Mouse (Mus musculus) liver, adult 2 months (tissue): ENCODE measurements at regions not wholly inside any gene's neighbourhood (a gene's known extent, or its start where the extent isn't known, plus 50 kb on each side); places are given as distances from the start of the nearest gene placed in this dataset.

ENCODE experiments used
- CTCF ChIP-seq: fragments of 200-500 bp; IDR thresholded peaks from 2 replicates; pipeline ENCODE4 v1.5.1; 2011; ENCODE audit warnings: low read depth, low read length, control low read depth
- POLR2A ChIP-seq: fragments of 200-500 bp; IDR thresholded peaks from 2 replicates; pipeline ENCODE4 v1.6.1; 2011; ENCODE audit warnings: low read length, control low read depth; ENCODE audit not compliant: insufficient read depth; ENCODE audit errors: extremely low read depth

GRCm38 (mm10) chr13:73132746-73133145 lies 127.5 kb upstream of the Irx4 start:
- TF ChIP-seq CTCF (no peak), POLR2A (no peak)
